Comparison of ENCODE assay signal across 22 mouse cellular contexts in the genomic region with DNA sequence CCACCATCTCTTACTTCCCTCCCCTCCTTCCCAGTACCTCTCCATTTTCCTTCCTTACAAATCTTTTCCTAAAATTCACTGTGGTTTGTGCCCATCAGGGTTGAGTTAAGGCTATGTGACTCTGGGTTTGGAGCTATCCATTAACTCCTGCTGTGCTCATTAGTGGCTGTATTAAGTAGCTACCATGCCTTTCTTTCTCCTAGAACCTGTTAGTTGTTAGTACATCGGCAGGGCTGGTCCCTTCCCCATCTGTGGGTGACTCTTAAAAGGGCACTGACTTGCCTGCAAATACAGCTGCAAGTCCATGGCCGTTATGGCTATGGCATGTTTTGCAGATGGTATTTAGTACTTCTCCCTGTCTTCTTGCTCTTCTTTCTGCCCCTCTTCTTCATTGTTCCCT. TPM values are rescaled to one million over a fixed set of nuclear protein-coding genes. Genes with fewer than 3 reads are reported as not detected.
DNase-seq lines count a peak whose midpoint lies in the region; ATAC-seq lines count a peak whose summit lies in the region.
"Had no signal": no experiment of that assay in that cellular context is flagged by ENCODE, and none has a peak within 500 bp of the region (broad histone marks: within the 10 kb centered on the region; RNA-seq: fewer than 3 reads in every experiment).

No protein-coding gene starts in this region.

- H3K9ac ChIP-seq in limb, embryonic 11.5 days (ENCODE audit: low read length) = no peak overlapping the region

- no peak overlapping the region for H3K4me2 ChIP-seq in limb, embryonic 11.5 days (ENCODE audit: low read depth, severe bottlenecking)

- 15% methylated on average over 2 of the region's 2 CpGs for WGBS in limb, embryonic 11.5 days
- 45% methylated on average over 2 of the region's 2 CpGs for WGBS in limb, embryonic 10.5 days

- H3K9me3 ChIP-seq in limb, embryonic 11.5 days (ENCODE audit: control insufficient read depth, low read length) = no peaks in the 10 kb centered on the region
- no peaks in the 10 kb centered on the region for H3K9me3 ChIP-seq in limb, embryonic 10.5 days (replicated peaks)

- no peaks in the 10 kb centered on the region for H3K4me1 ChIP-seq in limb, embryonic 11.5 days (ENCODE audit: control insufficient read depth, insufficient read depth, low read length)
- H3K4me1 ChIP-seq in limb, embryonic 10.5 days = peaks cover 6% of the 10 kb centered on the region; the same call in 1 of the 2 replicates

- H3K27me3 ChIP-seq in limb, embryonic 11.5 days (ENCODE audit: control insufficient read depth, insufficient read depth, low read length) = no peaks in the 10 kb centered on the region
- no peaks in the 10 kb centered on the region for H3K27me3 ChIP-seq in limb, embryonic 10.5 days (ENCODE audit: low read depth, poor library complexity, severe bottlenecking)
- H3K27me3 ChIP-seq: CH12.LX, Patski had no signal

- no peaks in the 10 kb centered on the region for H3K36me3 ChIP-seq in limb, embryonic 11.5 days (ENCODE audit: control insufficient read depth, insufficient read depth, low read length)
- no peaks in the 10 kb centered on the region for H3K36me3 ChIP-seq in limb, embryonic 10.5 days
- H3K36me3 ChIP-seq: G1E had no signal

- intact Hi-C loops in heart, postnatal 36 days (cut with DNase I) = loop anchor here (5.0 kb wide), 1 partner anchor 324 kb away; no protein-coding TSS in a partner anchor

- H3K4me3 ChIP-seq in limb, embryonic 11.5 days (ENCODE audit: low read depth, low read length) = no peak overlapping the region
- no peak overlapping the region for H3K4me3 ChIP-seq in limb, embryonic 10.5 days

- DNase-seq in heart, adult 11 months = peak; percentile 19
- no peak for DNase-seq in heart, postnatal 36 days
- DNase-seq in limb, embryonic 11.5 days (ENCODE audit: low spot score) = no peak
- DNase-seq in limb, embryonic 10.5 days (ENCODE audit: low spot score) = no peak
- peak; percentile 57 for DNase-seq in forelimb bud, embryonic 11.5 days (ENCODE audit: low read depth, low spot score)
- DNase-seq in urinary bladder, adult 18-20 months (ENCODE audit: low spot score in 2 of 2) = no peak
- DNase-seq: adrenal gland, adult 2 months; adrenal gland, adult 8-10 months; adrenal gland, postnatal 10 days; adrenal gland, postnatal 14 days; adrenal gland, postnatal 25 days; adrenal gland, postnatal 36 days; B cell, adult 2 months; cerebellum, adult 11 months; cerebellum, adult 11-12 months; cerebellum, adult 18-20 months had no signal

- no peak overlapping the region for H3K27ac ChIP-seq in limb, embryonic 11.5 days (replicated peaks; ENCODE audit: low read depth, low read length)
- no peak overlapping the region for H3K27ac ChIP-seq in limb, embryonic 10.5 days

- peak; percentile 54; the same call in 1 of the 2 replicates for ATAC-seq in limb, embryonic 11.5 days (ENCODE audit: insufficient number of reproducible peaks, low FRiP score, low TSS enrichment, low read depth)
- ATAC-seq: activated CD4-positive, CD25-positive, alpha-beta regulatory T cell, adult 4 months; Patski had no signal

RNA-seq across cellular contexts. Expression of a gene that starts 58.6 kb away (rescaled TPM):
- total RNA-seq in heart, postnatal 36 days (2021) = under 1 TPM; 0.22 TPM
- 2.1 and 2.6 TPM in 2 replicates for polyA plus RNA-seq in limb, embryonic 11.5 days (2014; fragmentation: Nextera tagmentation; extraction: Ambion mirVana)
- polyA plus RNA-seq in limb, embryonic 10.5 days (2016; fragmentation: Nextera tagmentation; extraction: Ambion mirVana) = 0.62 and 1.4 TPM in 2 replicates
- total RNA-seq: MEL had no signal
- polyA plus RNA-seq: C2C12, G1E had no signal

Comparison
In these comparisons a context has a peak if more than half of its experiments do, and no peak if none do; other contexts are left out.
1. DNase-seq: peak in heart, adult 11 months (single experiment) and forelimb bud, embryonic 11.5 days (single experiment); none in heart, postnatal 36 days (0 of 2), limb, embryonic 11.5 days (single experiment), limb, embryonic 10.5 days (single experiment) and urinary bladder, adult 18-20 months (0 of 2).